In genomic region chr6:119070771-119071170, GRCm38 (mm10) we compare ENCODE assay signal across 22 mouse cellular contexts.
DNase-seq lines count a peak whose midpoint lies in the region; ATAC-seq lines count a peak whose summit lies in the region.
"Had no signal": no experiment of that assay in that cellular context is flagged by ENCODE, and none has a peak within 500 bp of the region (broad histone marks: within the 10 kb centered on the region; RNA-seq: fewer than 3 reads in every experiment).

No protein-coding gene starts in this region.

- WGBS in heart, embryonic 12.5 days = 51% methylated on average over 4 of the region's 4 CpGs
- 40% methylated on average over 4 of the region's 4 CpGs for WGBS in heart, embryonic 16.5 days

- no peak overlapping the region for H3K9ac ChIP-seq in heart, embryonic 12.5 days
- no peak overlapping the region for H3K9ac ChIP-seq in heart, embryonic 16.5 days (ENCODE audit: low read length)
- H3K9ac ChIP-seq: embryonic facial prominence, embryonic 15.5 days; hindbrain, embryonic 14.5 days; intestine, embryonic 15.5 days had no signal

- intact Hi-C loops in heart, postnatal 25 days (cut with DNase I) = no loop called here
- intact Hi-C loops in heart, postnatal 10 days (cut with DNase I) = no loop called here

- no peaks in the 10 kb centered on the region for H3K9me3 ChIP-seq in heart, embryonic 12.5 days (replicated peaks)
- H3K9me3 ChIP-seq in heart, embryonic 16.5 days (replicated peaks; ENCODE audit: control insufficient read depth, low read length) = no peaks in the 10 kb centered on the region
- H3K9me3 ChIP-seq: embryonic facial prominence, embryonic 15.5 days; forebrain, embryonic 10.5 days; hindbrain, embryonic 10.5 days; intestine, embryonic 15.5 days had no signal

- ATAC-seq in cerebellum, adult (ENCODE audit: insufficient number of reproducible peaks, low FRiP score, low TSS enrichment) = no peak
- no peak for ATAC-seq in heart, embryonic 12.5 days (ENCODE audit: insufficient number of reproducible peaks, low FRiP score)
- no peak for ATAC-seq in heart, embryonic 16.5 days (replicated peaks; ENCODE audit: extremely low read depth, insufficient read depth, low FRiP score)
- ATAC-seq: activated CD4-positive, CD25-positive, alpha-beta regulatory T cell, adult 4 months; forebrain, embryonic 14.5 days; intestine, embryonic 15.5 days; Patski had no signal

- H3K36me3 ChIP-seq in heart, embryonic 12.5 days = no peaks in the 10 kb centered on the region
- no peaks in the 10 kb centered on the region for H3K36me3 ChIP-seq in heart, embryonic 16.5 days (ENCODE audit: control insufficient read depth, insufficient read depth)
- H3K36me3 ChIP-seq: embryonic facial prominence, embryonic 15.5 days; forebrain, embryonic 10.5 days; hindbrain, embryonic 10.5 days; intestine, embryonic 15.5 days had no signal

- H3K4me1 ChIP-seq in heart, embryonic 12.5 days (replicated peaks) = peaks cover 91% of the 10 kb centered on the region
- peaks cover 69% of the 10 kb centered on the region for H3K4me1 ChIP-seq in heart, embryonic 16.5 days (ENCODE audit: control insufficient read depth, insufficient read depth, low read length)
- H3K4me1 ChIP-seq: intestine, embryonic 15.5 days had no signal

- no peak overlapping the region for H3K27ac ChIP-seq in heart, embryonic 12.5 days (ENCODE audit: poor library complexity, severe bottlenecking)
- peak overlapping the region; percentile 48 for H3K27ac ChIP-seq in heart, embryonic 16.5 days (ENCODE audit: low read length)
- H3K27ac ChIP-seq: embryonic facial prominence, embryonic 15.5 days; forebrain, embryonic 10.5 days; gastrocnemius, adult 2 months; hindbrain, embryonic 10.5 days; hindbrain, embryonic 14.5 days; intestine, embryonic 15.5 days had no signal

- no peaks in the 10 kb centered on the region for H3K27me3 ChIP-seq in heart, embryonic 12.5 days (replicated peaks)
- no peaks in the 10 kb centered on the region for H3K27me3 ChIP-seq in heart, embryonic 16.5 days (ENCODE audit: control insufficient read depth, insufficient read depth, low read length)
- H3K27me3 ChIP-seq: embryonic facial prominence, embryonic 15.5 days; intestine, embryonic 15.5 days; Patski had no signal

- 0 out of 2 replicates have a peak overlapping the region, but pooled peaks have one; percentile 12 for H3K4me2 ChIP-seq in heart, embryonic 12.5 days
- 0 out of 2 replicates have a peak overlapping the region, but pooled peaks have one; percentile 10 for H3K4me2 ChIP-seq in heart, embryonic 16.5 days (ENCODE audit: low read depth, low read length)
- H3K4me2 ChIP-seq: embryonic facial prominence, embryonic 15.5 days; hindbrain, embryonic 14.5 days; intestine, embryonic 15.5 days had no signal

- H3K4me3 ChIP-seq in heart, embryonic 12.5 days = no peak overlapping the region
- H3K4me3 ChIP-seq in heart, embryonic 16.5 days (ENCODE audit: low read length) = no peak overlapping the region
- H3K4me3 ChIP-seq: embryonic facial prominence, embryonic 15.5 days; erythroblast, embryonic 14.5 days; forebrain, embryonic 10.5 days; gastrocnemius, adult 2 months; hindbrain, embryonic 10.5 days; intestine, embryonic 15.5 days had no signal

- peak; percentile 65 for DNase-seq in cerebellum, adult 9-11 months
- DNase-seq in heart, postnatal 25 days (ENCODE audit: low spot score) = no peak
- no peak for DNase-seq in heart, postnatal 10 days
- peak; percentile 35 for DNase-seq in testis, postnatal 14 days (ENCODE audit: low spot score)
- no peak for DNase-seq in testis, postnatal 10 days (ENCODE audit: low spot score)
- DNase-seq: cerebellum, postnatal 14 days; embryo, embryonic 11 days; gastrocnemius, adult 2 months; gastrocnemius, postnatal 25 days; kidney, adult 18-20 months had no signal

Comparison
In these comparisons a context has a peak if more than half of its experiments do, and no peak if none do; other contexts are left out.
1. DNase-seq: peak in cerebellum, adult 9-11 months (single experiment) and testis, postnatal 14 days (single experiment); none in heart, postnatal 25 days (single experiment), heart, postnatal 10 days (0 of 2) and testis, postnatal 10 days (single experiment).